Mouse (Mus musculus): ENCODE measurements around the gene Kremen1. TPM values are rescaled to one million over a fixed set of nuclear protein-coding genes. Genes with fewer than 3 reads are reported as not detected.

Gene Kremen1
- polyA plus RNA-seq, 1 experiment from 2014 or later, result 4.6 TPM

- no peaks in the 10 kb centered on the region for H3K27me3 ChIP-seq (replicated peaks; ENCODE audit: control insufficient read depth, insufficient read depth, low read length)
- no peak overlapping the region for H3K4me3 ChIP-seq (ENCODE audit: low read depth, low read length)
- H3K4me2 ChIP-seq, result no peak overlapping the region
- ATAC-seq (replicated peaks; ENCODE audit: low FRiP score) (no peak), DNase-seq (ENCODE audit: low spot score) (no peak)
- H3K27ac ChIP-seq (ENCODE audit: low read depth, low read length), result no peak overlapping the region
- WGBS, result 23% methylated on average over 5 of the region's 5 CpGs
- H3K9me3 ChIP-seq (ENCODE audit: control insufficient read depth, low read length), result no peaks in the 10 kb centered on the region
- H3K9ac ChIP-seq (ENCODE audit: low read depth, low read length), result no peak overlapping the region
- no peaks in the 10 kb centered on the region for H3K4me1 ChIP-seq (replicated peaks; ENCODE audit: control insufficient read depth, insufficient read depth, low read length)
- peaks cover 7% of the 10 kb centered on the region; the same call in 1 of the 2 replicates for H3K36me3 ChIP-seq (ENCODE audit: control insufficient read depth, insufficient read depth, low read length)
Observed at GRCm38 (mm10) chr11:5290691-5291090, 29.3 kb upstream of the Kremen1 start.

GRCm38 (mm10) chr11:5289826-5290580 is 28.6 kb upstream of the Kremen1 start:
- WGBS, result 94% methylated on average over 4 of the region's 4 CpGs
- Histone ChIP-seq H3K36me3 (ENCODE audit: control insufficient read depth, insufficient read depth, low read length) (peaks cover 7% of the 10 kb centered on the region; the same call in 1 of the 2 replicates), H3K9ac (ENCODE audit: low read depth, low read length) (no peak overlapping the region), H3K4me3 (ENCODE audit: low read depth, low read length) (no peak overlapping the region), H3K27ac (ENCODE audit: low read depth, low read length) (no peak overlapping the region), H3K9me3 (ENCODE audit: control insufficient read depth, low read length) (no peaks in the 10 kb centered on the region), H3K27me3 (replicated peaks; ENCODE audit: control insufficient read depth, insufficient read depth, low read length) (no peaks in the 10 kb centered on the region), H3K4me1 (replicated peaks; ENCODE audit: control insufficient read depth, insufficient read depth, low read length) (no peaks in the 10 kb centered on the region), H3K4me2 (no peak overlapping the region)
- ATAC-seq (replicated peaks; ENCODE audit: low FRiP score) (no peak), DNase-seq (ENCODE audit: low spot score) (no peak)

- Histone ChIP-seq H3K9me3 (ENCODE audit: control insufficient read depth, low read length) (no peaks in the 10 kb centered on the region), H3K27ac (ENCODE audit: low read depth, low read length) (no peak overlapping the region), H3K27me3 (replicated peaks; ENCODE audit: control insufficient read depth, insufficient read depth, low read length) (no peaks in the 10 kb centered on the region), H3K36me3 (ENCODE audit: control insufficient read depth, insufficient read depth, low read length) (peaks cover 21% of the 10 kb centered on the region; the same call in 1 of the 2 replicates), H3K4me3 (ENCODE audit: low read depth, low read length) (no peak overlapping the region), H3K4me1 (replicated peaks; ENCODE audit: control insufficient read depth, insufficient read depth, low read length) (no peaks in the 10 kb centered on the region), H3K9ac (ENCODE audit: low read depth, low read length) (no peak overlapping the region), H3K4me2 (no peak overlapping the region)
- 72% methylated on average over 2 of the region's 2 CpGs for WGBS
- ATAC-seq (replicated peaks; ENCODE audit: low FRiP score), result no peak
- DNase-seq (ENCODE audit: low spot score), result no peak
Observed at GRCm38 (mm10) chr11:5283987-5284386, 22.6 kb upstream of the Kremen1 start.

- no peak overlapping the region for H3K9ac ChIP-seq (ENCODE audit: low read depth, low read length)
- H3K4me3 ChIP-seq (ENCODE audit: low read depth, low read length), result no peak overlapping the region
- WGBS, result 92% methylated on average over 7 of the region's 7 CpGs
- no peak for DNase-seq (ENCODE audit: low spot score)
- no peak overlapping the region for H3K27ac ChIP-seq (ENCODE audit: low read depth, low read length)
- ATAC-seq (replicated peaks; ENCODE audit: low FRiP score), result no peak
- no peaks in the 10 kb centered on the region for H3K9me3 ChIP-seq (ENCODE audit: control insufficient read depth, low read length)
- no peaks in the 10 kb centered on the region for H3K4me1 ChIP-seq (replicated peaks; ENCODE audit: control insufficient read depth, insufficient read depth, low read length)
- no peak overlapping the region for H3K4me2 ChIP-seq
- H3K36me3 ChIP-seq (ENCODE audit: control insufficient read depth, insufficient read depth, low read length), result peaks cover 13% of the 10 kb centered on the region; the same call in 1 of the 2 replicates
- no peaks in the 10 kb centered on the region for H3K27me3 ChIP-seq (replicated peaks; ENCODE audit: control insufficient read depth, insufficient read depth, low read length)
Observed at GRCm38 (mm10) chr11:5280932-5281331, 19.6 kb upstream of the Kremen1 start.

- 93% methylated on average over 2 of the region's 2 CpGs for WGBS
- H3K36me3 ChIP-seq (ENCODE audit: control insufficient read depth, insufficient read depth, low read length), result peaks cover 11% of the 10 kb centered on the region; the same call in 1 of the 2 replicates
- H3K27me3 ChIP-seq (replicated peaks; ENCODE audit: control insufficient read depth, insufficient read depth, low read length), result no peaks in the 10 kb centered on the region
- ATAC-seq (replicated peaks; ENCODE audit: low FRiP score), result no peak
- H3K4me2 ChIP-seq, result no peak overlapping the region
- no peaks in the 10 kb centered on the region for H3K9me3 ChIP-seq (ENCODE audit: control insufficient read depth, low read length)
- no peaks in the 10 kb centered on the region for H3K4me1 ChIP-seq (replicated peaks; ENCODE audit: control insufficient read depth, insufficient read depth, low read length)
- DNase-seq (ENCODE audit: low spot score), result no peak
- H3K27ac ChIP-seq (ENCODE audit: low read depth, low read length), result no peak overlapping the region
- H3K4me3 ChIP-seq (ENCODE audit: low read depth, low read length), result no peak overlapping the region
- no peak overlapping the region for H3K9ac ChIP-seq (ENCODE audit: low read depth, low read length)
Observed at GRCm38 (mm10) chr11:5278463-5278862, 17.1 kb upstream of the Kremen1 start.

- H3K4me3 ChIP-seq (ENCODE audit: low read depth, low read length), result no peak overlapping the region
- no peaks in the 10 kb centered on the region for H3K4me1 ChIP-seq (replicated peaks; ENCODE audit: control insufficient read depth, insufficient read depth, low read length)
- WGBS, result 88% methylated on average over 5 of the region's 5 CpGs
- DNase-seq (ENCODE audit: low spot score), result no peak
- H3K9me3 ChIP-seq (ENCODE audit: control insufficient read depth, low read length), result no peaks in the 10 kb centered on the region
- H3K9ac ChIP-seq (ENCODE audit: low read depth, low read length), result no peak overlapping the region
- ATAC-seq (replicated peaks; ENCODE audit: low FRiP score), result no peak
- H3K36me3 ChIP-seq (ENCODE audit: control insufficient read depth, insufficient read depth, low read length), result peaks cover 9% of the 10 kb centered on the region; the same call in 1 of the 2 replicates
- no peak overlapping the region for H3K4me2 ChIP-seq
- H3K27ac ChIP-seq (ENCODE audit: low read depth, low read length), result no peak overlapping the region
- no peaks in the 10 kb centered on the region for H3K27me3 ChIP-seq (replicated peaks; ENCODE audit: control insufficient read depth, insufficient read depth, low read length)
Observed at GRCm38 (mm10) chr11:5277307-5277971, 16.1 kb upstream of the Kremen1 start.

GRCm38 (mm10) chr11:5275216-5275615 is 13.9 kb upstream of the Kremen1 start:
- Histone ChIP-seq H3K36me3 (ENCODE audit: control insufficient read depth, insufficient read depth, low read length) (no peaks in the 10 kb centered on the region), H3K4me1 (replicated peaks; ENCODE audit: control insufficient read depth, insufficient read depth, low read length) (no peaks in the 10 kb centered on the region), H3K4me2 (no peak overlapping the region), H3K27me3 (replicated peaks; ENCODE audit: control insufficient read depth, insufficient read depth, low read length) (no peaks in the 10 kb centered on the region), H3K9me3 (ENCODE audit: control insufficient read depth, low read length) (no peaks in the 10 kb centered on the region), H3K9ac (ENCODE audit: low read depth, low read length) (no peak overlapping the region), H3K4me3 (ENCODE audit: low read depth, low read length) (no peak overlapping the region), H3K27ac (ENCODE audit: low read depth, low read length) (no peak overlapping the region)
- ATAC-seq (replicated peaks; ENCODE audit: low FRiP score), result no peak
- 83% methylated on average over 4 of the region's 4 CpGs for WGBS
- no peak for DNase-seq (ENCODE audit: low spot score)

GRCm38 (mm10) chr11:5272536-5273234 is 11.3 kb upstream of the Kremen1 start:
- Histone ChIP-seq H3K9ac (ENCODE audit: low read depth, low read length) (no peak overlapping the region), H3K27me3 (replicated peaks; ENCODE audit: control insufficient read depth, insufficient read depth, low read length) (no peaks in the 10 kb centered on the region), H3K27ac (ENCODE audit: low read depth, low read length) (no peak overlapping the region), H3K9me3 (ENCODE audit: control insufficient read depth, low read length) (no peaks in the 10 kb centered on the region), H3K4me1 (replicated peaks; ENCODE audit: control insufficient read depth, insufficient read depth, low read length) (no peaks in the 10 kb centered on the region), H3K4me2 (no peak overlapping the region), H3K36me3 (ENCODE audit: control insufficient read depth, insufficient read depth, low read length) (no peaks in the 10 kb centered on the region), H3K4me3 (ENCODE audit: low read depth, low read length) (no peak overlapping the region)
- 46% methylated on average over 7 of the region's 9 CpGs for WGBS
- ATAC-seq (replicated peaks; ENCODE audit: low FRiP score) (no peak), DNase-seq (ENCODE audit: low spot score) (no peak)
